Mouse (Mus musculus): ENCODE measurements around the gene Ermp1. TPM values are rescaled to one million over a fixed set of nuclear protein-coding genes. Genes with fewer than 3 reads are reported as not detected.

Ermp1 gene
- total and polyA plus RNA-seq, 3 experiments, result 6.5 to 10.5 (median 8.9) TPM

- Histone ChIP-seq H3K27ac (no peak overlapping the region), H3K27me3 (ENCODE audit: control insufficient read depth, insufficient read depth, low read length) (no peaks in the 10 kb centered on the region), H3K36me3 (ENCODE audit: control insufficient read depth, insufficient read depth, low read length) (no peaks in the 10 kb centered on the region), H3K4me3 (no peak overlapping the region), H3K9ac (ENCODE audit: low read depth, low read length) (no peak overlapping the region), H3K79me2 (replicated peaks; ENCODE audit: control insufficient read depth, insufficient read depth, low read length) (no peaks in the 10 kb centered on the region), H3K4me1 (ENCODE audit: control insufficient read depth, insufficient read depth, low read length) (no peaks in the 10 kb centered on the region)
- 46% methylated on average over 16 of the region's 16 CpGs for WGBS
- peak; percentile 63 to 74 for DNase-seq
- intact Hi-C loops (cut with DNase I), result loop anchor here (1.0 to 10.0 kb wide), 3 partner anchors 137 to 521 kb away; no protein-coding TSS in a partner anchor
- TF ChIP-seq POLR2A (IDR thresholded peaks at IDR 0.05; ENCODE audit: insufficient read depth, low read depth, low read length) (no peak), EP300 (IDR thresholded peaks at IDR 0.05; ENCODE audit: insufficient read depth, low read depth, low read length) (no peak), CTCF (IDR thresholded peaks at IDR 0.05) (peak; percentile 91)
These were observed 35.8 kb upstream of the Ermp1 start for GRCm38 (mm10) chr19:29683844-29684540.

- intact Hi-C loops (cut with DNase I), result loop anchor here (10.0 kb wide), 1 partner anchor 524 kb away; no protein-coding TSS in a partner anchor
- Histone ChIP-seq H3K36me3 (ENCODE audit: control insufficient read depth, insufficient read depth, low read length) (no peaks in the 10 kb centered on the region), H3K27ac (no peak overlapping the region), H3K27me3 (ENCODE audit: control insufficient read depth, insufficient read depth, low read length) (no peaks in the 10 kb centered on the region), H3K79me2 (replicated peaks; ENCODE audit: control insufficient read depth, insufficient read depth, low read length) (no peaks in the 10 kb centered on the region), H3K4me1 (ENCODE audit: control insufficient read depth, insufficient read depth, low read length) (no peaks in the 10 kb centered on the region), H3K9ac (ENCODE audit: low read depth, low read length) (no peak overlapping the region), H3K4me3 (no peak overlapping the region)
- no peak for TF ChIP-seq EP300 (IDR thresholded peaks at IDR 0.05; ENCODE audit: insufficient read depth, low read depth, low read length)
- no peak for TF ChIP-seq CTCF (IDR thresholded peaks at IDR 0.05)
- WGBS, result 58% methylated on average over 13 of the region's 13 CpGs
- no peak for DNase-seq
These were observed 32.3 kb upstream of the Ermp1 start for GRCm38 (mm10) chr19:29680182-29681152.

GRCm38 (mm10) chr19:29678181-29678778 lies 30.1 kb upstream of the Ermp1 start:
- H3K9ac ChIP-seq (ENCODE audit: low read depth, low read length), result no peak overlapping the region
- H3K79me2 ChIP-seq (replicated peaks; ENCODE audit: control insufficient read depth, insufficient read depth, low read length), result no peaks in the 10 kb centered on the region
- intact Hi-C loops (cut with DNase I), result no loop called here
- DNase-seq, result no peak
- no peak overlapping the region for H3K27ac ChIP-seq
- no peaks in the 10 kb centered on the region for H3K4me1 ChIP-seq (ENCODE audit: control insufficient read depth, insufficient read depth, low read length)
- 73% methylated on average over 6 of the region's 6 CpGs for WGBS
- TF ChIP-seq POLR2A (IDR thresholded peaks at IDR 0.05; ENCODE audit: insufficient read depth, low read depth, low read length) (no peak), CTCF (IDR thresholded peaks at IDR 0.05) (no peak)
- H3K4me3 ChIP-seq, result no peak overlapping the region
- no peaks in the 10 kb centered on the region for H3K27me3 ChIP-seq (ENCODE audit: control insufficient read depth, insufficient read depth, low read length)
- no peaks in the 10 kb centered on the region for H3K36me3 ChIP-seq (ENCODE audit: control insufficient read depth, insufficient read depth, low read length)

- no peak for DNase-seq
- Histone ChIP-seq H3K79me2 (replicated peaks; ENCODE audit: control insufficient read depth, insufficient read depth, low read length) (no peaks in the 10 kb centered on the region), H3K27ac (no peak overlapping the region), H3K4me3 (no peak overlapping the region), H3K9ac (ENCODE audit: low read depth, low read length) (no peak overlapping the region), H3K36me3 (ENCODE audit: control insufficient read depth, insufficient read depth, low read length) (no peaks in the 10 kb centered on the region), H3K27me3 (ENCODE audit: control insufficient read depth, insufficient read depth, low read length) (no peaks in the 10 kb centered on the region), H3K4me1 (ENCODE audit: control insufficient read depth, insufficient read depth, low read length) (no peaks in the 10 kb centered on the region)
- intact Hi-C loops (cut with DNase I), result no loop called here
- TF ChIP-seq CTCF (IDR thresholded peaks at IDR 0.05), result no peak
- TF ChIP-seq EP300 (IDR thresholded peaks at IDR 0.05; ENCODE audit: insufficient read depth, low read depth, low read length), result no peak
- no peak for TF ChIP-seq POLR2A (IDR thresholded peaks at IDR 0.05; ENCODE audit: insufficient read depth, low read depth, low read length)
- WGBS, result 82% methylated on average over 10 of the region's 10 CpGs
These were observed 28.4 kb upstream of the Ermp1 start for GRCm38 (mm10) chr19:29676479-29677193.

- no peak for TF ChIP-seq CTCF (IDR thresholded peaks at IDR 0.05)
- TF ChIP-seq EP300 (IDR thresholded peaks at IDR 0.05; ENCODE audit: insufficient read depth, low read depth, low read length), result no peak
- TF ChIP-seq POLR2A (IDR thresholded peaks at IDR 0.05; ENCODE audit: insufficient read depth, low read depth, low read length), result no peak
- intact Hi-C loops (cut with DNase I), result no loop called here
- no peaks in the 10 kb centered on the region for H3K27me3 ChIP-seq (ENCODE audit: control insufficient read depth, insufficient read depth, low read length)
These were observed 27.4 kb upstream of the Ermp1 start for GRCm38 (mm10) chr19:29675562-29676078.

More at GRCm38 (mm10) chr19:29675562-29676078, 27.4 kb upstream of the Ermp1 start:
- WGBS, result 40% methylated on average over 9 of the region's 9 CpGs
- no peaks in the 10 kb centered on the region for H3K36me3 ChIP-seq (ENCODE audit: control insufficient read depth, insufficient read depth, low read length)
- no peak for DNase-seq
- H3K9ac ChIP-seq (ENCODE audit: low read depth, low read length), result no peak overlapping the region
- no peak overlapping the region for H3K27ac ChIP-seq
- no peaks in the 10 kb centered on the region for H3K4me1 ChIP-seq (ENCODE audit: control insufficient read depth, insufficient read depth, low read length)
- H3K4me3 ChIP-seq, result no peak overlapping the region
- no peaks in the 10 kb centered on the region for H3K79me2 ChIP-seq (replicated peaks; ENCODE audit: control insufficient read depth, insufficient read depth, low read length)

Data from heart, adult 2 months (tissue).